Mouse (Mus musculus): ENCODE data around the gene Cab39. TPM values are rescaled to one million over a fixed set of nuclear protein-coding genes. Genes with fewer than 3 reads are reported as not detected.

Cab39 gene
- polyA plus RNA-seq, 1 experiment from 2014 or later = 29.2 TPM

Small RNA genes lying within 50 kb of the gene (microRNA-seq; reads per million reads assigned to microRNA genes)
- not detected for gene Gm25472 (ENCODE audit: borderline number of aligned reads)
- not detected for gene Mir8096 (ENCODE audit: borderline number of aligned reads)

Other genes with a start within 250 kb of the Cab39 start
- gene G530012D18Rik, start 217.8 kb upstream of the Cab39 start, polyA plus RNA-seq (2014; fragmentation: Nextera tagmentation; extraction: Ambion mirVana) = not detected in 2 replicates
- 4.4 and 5.0 TPM in 2 replicates for gene Sp110, start 194.6 kb upstream of the Cab39 start, polyA plus RNA-seq (2014; fragmentation: Nextera tagmentation; extraction: Ambion mirVana)
- gene Sp140, start 193.1 kb upstream of the Cab39 start, polyA plus RNA-seq (2014; fragmentation: Nextera tagmentation; extraction: Ambion mirVana) = 3.7 and 4.7 TPM in 2 replicates
- gene Sp100, start 143.5 kb upstream of the Cab39 start, polyA plus RNA-seq (2014; fragmentation: Nextera tagmentation; extraction: Ambion mirVana) = 1.6 and 2.4 TPM in 2 replicates
- 3.2 and 3.5 TPM in 2 replicates for gene A630001G21Rik, start 14.8 kb upstream of the Cab39 start, polyA plus RNA-seq (2014; fragmentation: Nextera tagmentation; extraction: Ambion mirVana)
- gene Itm2c, start 100.8 kb downstream of the Cab39 start, polyA plus RNA-seq (2014; fragmentation: Nextera tagmentation; extraction: Ambion mirVana) = 39.7 and 41.8 TPM in 2 replicates
- not detected in 2 replicates for gene 4933407L21Rik, start 135.0 kb downstream of the Cab39 start, polyA plus RNA-seq (2014; fragmentation: Nextera tagmentation; extraction: Ambion mirVana)
- not detected in 2 replicates for gene Gpr55, start 167.6 kb downstream of the Cab39 start, polyA plus RNA-seq (2014; fragmentation: Nextera tagmentation; extraction: Ambion mirVana)
- not detected in 2 replicates for gene Spata3, start 223.4 kb downstream of the Cab39 start, polyA plus RNA-seq (2014; fragmentation: Nextera tagmentation; extraction: Ambion mirVana)

Measured in liver, embryonic 11.5 days (tissue).